Mouse (Mus musculus): Measurements from ENCODE around the gene Opcml. TPM values are rescaled to one million over a fixed set of nuclear protein-coding genes. Genes with fewer than 3 reads are reported as not detected.

The Opcml gene
- polyA plus RNA-seq, 1 experiment from 2014 or later = not detected

GRCm38 (mm10) chr9:28264761-28265160 is 474.2 kb downstream of the Opcml start:
- no peak for DNase-seq (ENCODE audit: low read depth, low spot score)

GRCm38 (mm10) chr9:28273816-28274215 is 483.2 kb downstream of the Opcml start:
- TF ChIP-seq CTCF (IDR thresholded peaks at IDR 0.05) = no peak
- DNase-seq (ENCODE audit: low read depth, low spot score) (no peak), ATAC-seq (no peak)
- ChIA-PET CTCF (no interaction called here), POLR2A (no interaction called here)
- in situ Hi-C loops (cut with MboI; ENCODE audit: low pct_unique_long_range_greater_than_20kb) = no loop called here
- peaks cover 13% of the 10 kb centered on the region for H3K27me3 ChIP-seq

More at GRCm38 (mm10) chr9:28264761-28265160, 474.2 kb downstream of the Opcml start:
- ChIA-PET POLR2A (no interaction called here), CTCF (no interaction called here)
- in situ Hi-C loops (cut with MboI; ENCODE audit: low pct_unique_long_range_greater_than_20kb) = loop anchor here (5.0 to 10.0 kb wide), 2 partner anchors 1190 to 1388 kb away; no protein-coding TSS in a partner anchor
- H3K27me3 ChIP-seq = peaks cover 27% of the 10 kb centered on the region
- TF ChIP-seq CTCF (IDR thresholded peaks at IDR 0.05) = no peak
- no peak for ATAC-seq

GRCm38 (mm10) chr9:28278555-28278954 is 488.0 kb downstream of the Opcml start:
- no peak for ATAC-seq
- POLR2A ChIA-PET = no interaction called here
- H3K27me3 ChIP-seq = peaks cover 11% of the 10 kb centered on the region

GRCm38 (mm10) chr9:28281025-28281424 is 490.4 kb downstream of the Opcml start:
- no peak for DNase-seq (ENCODE audit: low read depth, low spot score)
- no peak for ATAC-seq
- POLR2A ChIA-PET = no interaction called here
- no peak for TF ChIP-seq CTCF (IDR thresholded peaks at IDR 0.05)
- in situ Hi-C loops (cut with MboI; ENCODE audit: low pct_unique_long_range_greater_than_20kb) = no loop called here
- CTCF ChIA-PET = interaction anchor here (0.6 kb wide), 1 partner anchor 27 kb away, joined by 4 read pairs; no protein-coding TSS in a partner anchor
- H3K27me3 ChIP-seq = peaks cover 12% of the 10 kb centered on the region

More at GRCm38 (mm10) chr9:28278555-28278954, 488.0 kb downstream of the Opcml start:
- TF ChIP-seq CTCF (IDR thresholded peaks at IDR 0.05) = no peak
- CTCF ChIA-PET = no interaction called here
- in situ Hi-C loops (cut with MboI; ENCODE audit: low pct_unique_long_range_greater_than_20kb) = no loop called here
- DNase-seq (ENCODE audit: low read depth, low spot score) = no peak

GRCm38 (mm10) chr9:28281571-28281970 is 491.0 kb downstream of the Opcml start:
- TF ChIP-seq CTCF (IDR thresholded peaks at IDR 0.05) = no peak
- ChIA-PET POLR2A (no interaction called here), CTCF (no interaction called here)
- H3K27me3 ChIP-seq = peaks cover 12% of the 10 kb centered on the region
- ATAC-seq = no peak
- no peak for DNase-seq (ENCODE audit: low read depth, low spot score)
- in situ Hi-C loops (cut with MboI; ENCODE audit: low pct_unique_long_range_greater_than_20kb) = no loop called here

GRCm38 (mm10) chr9:28285016-28285415 is 494.4 kb downstream of the Opcml start:
- POLR2A ChIA-PET = no interaction called here
- in situ Hi-C loops (cut with MboI; ENCODE audit: low pct_unique_long_range_greater_than_20kb) = no loop called here
- TF ChIP-seq CTCF (IDR thresholded peaks at IDR 0.05) = no peak

GRCm38 (mm10) chr9:28286384-28286783 is 495.8 kb downstream of the Opcml start:
- TF ChIP-seq CTCF (IDR thresholded peaks at IDR 0.05) = no peak
- ChIA-PET CTCF (no interaction called here), POLR2A (no interaction called here)
- no peak for DNase-seq (ENCODE audit: low read depth, low spot score)
- peaks cover 4% of the 10 kb centered on the region for H3K27me3 ChIP-seq
- in situ Hi-C loops (cut with MboI; ENCODE audit: low pct_unique_long_range_greater_than_20kb) = no loop called here
- ATAC-seq = no peak

More at GRCm38 (mm10) chr9:28285016-28285415, 494.4 kb downstream of the Opcml start:
- ATAC-seq = no peak
- no peak for DNase-seq (ENCODE audit: low read depth, low spot score)
- H3K27me3 ChIP-seq = peaks cover 4% of the 10 kb centered on the region
- CTCF ChIA-PET = no interaction called here

- H3K27me3 ChIP-seq = peaks cover 8% of the 10 kb centered on the region
- POLR2A ChIA-PET = no interaction called here
- in situ Hi-C loops (cut with MboI; ENCODE audit: low pct_unique_long_range_greater_than_20kb) = no loop called here
- no peak for TF ChIP-seq CTCF (IDR thresholded peaks at IDR 0.05)
- no peak for ATAC-seq
- CTCF ChIA-PET = no interaction called here
- DNase-seq (ENCODE audit: low read depth, low spot score) = no peak
These were observed 496.9 kb downstream of the Opcml start for GRCm38 (mm10) chr9:28287485-28287884.

GRCm38 (mm10) chr9:28289696-28290330 is 499.2 kb downstream of the Opcml start:
- peaks cover 8% of the 10 kb centered on the region for H3K27me3 ChIP-seq
- ChIA-PET CTCF (no interaction called here), POLR2A (no interaction called here)
- TF ChIP-seq CTCF (IDR thresholded peaks at IDR 0.05) = no peak
- in situ Hi-C loops (cut with MboI; ENCODE audit: low pct_unique_long_range_greater_than_20kb) = no loop called here
- ATAC-seq = no peak
- no peak for DNase-seq (ENCODE audit: low read depth, low spot score)

- in situ Hi-C loops (cut with MboI; ENCODE audit: low pct_unique_long_range_greater_than_20kb) = no loop called here
- CTCF ChIA-PET = no interaction called here
- no peak for DNase-seq (ENCODE audit: low read depth, low spot score)
- no peaks in the 10 kb centered on the region for H3K27me3 ChIP-seq
- POLR2A ChIA-PET = no interaction called here
- ATAC-seq = no peak
- TF ChIP-seq CTCF (IDR thresholded peaks at IDR 0.05) = no peak
These were observed 513.1 kb downstream of the Opcml start for GRCm38 (mm10) chr9:28303659-28304058.

- no peak for ATAC-seq
- peaks cover 15% of the 10 kb centered on the region for H3K27me3 ChIP-seq
- POLR2A ChIA-PET = no interaction called here
- in situ Hi-C loops (cut with MboI; ENCODE audit: low pct_unique_long_range_greater_than_20kb) = no loop called here
- TF ChIP-seq CTCF (IDR thresholded peaks at IDR 0.05) = no peak
- DNase-seq (ENCODE audit: low read depth, low spot score) = no peak
- CTCF ChIA-PET = no interaction called here
These were observed 516.0 kb downstream of the Opcml start for GRCm38 (mm10) chr9:28306364-28307121.

All from Patski (cell line).